Mouse (Mus musculus) forebrain, embryonic 13.5 days (tissue): ENCODE results near the gene C2cd2l. TPM values are rescaled to one million over a fixed set of nuclear protein-coding genes. Genes with fewer than 3 reads are reported as not detected.
"Not testable (repeated sequence)": the region's sequence is repeated elsewhere in the genome, so short reads cannot be mapped to it uniquely, and the experiment has no call there.

Experiments
- ATAC-seq: fragments of 200-750 bp; cut with Nextera tagmentation; 2 replicates; pipeline ENCODE4 v1.8.0; 2017
- H3K27ac ChIP-seq: fragments of 300-500 bp; sonication (generic); 2 replicates; pipeline ENCODE4 v1.5.1; 2015; ENCODE audit warnings: inconsistent platforms, mild to moderate bottlenecking, moderate library complexity
- H3K27me3 ChIP-seq: fragments of 300-500 bp; sonication (generic); 2 replicates; pipeline ENCODE4 v1.6.1; 2015; ENCODE audit warnings: mild to moderate bottlenecking, inconsistent platforms
- H3K36me3 ChIP-seq: fragments of 300-500 bp; sonication (generic); 2 replicates; pipeline ENCODE4 v1.6.1; 2015; ENCODE audit warnings: mild to moderate bottlenecking, inconsistent platforms; ENCODE audit not compliant: poor library complexity, severe bottlenecking
- H3K4me1 ChIP-seq: fragments of 300-500 bp; sonication (generic); 2 replicates; pipeline ENCODE4 v1.6.1; 2015; ENCODE audit warnings: inconsistent platforms
- H3K4me2 ChIP-seq: fragments of 300-500 bp; sonication (generic); 2 replicates; pipeline ENCODE4 v1.6.1; 2015; ENCODE audit warnings: inconsistent platforms, mild to moderate bottlenecking, moderate library complexity
- H3K4me3 ChIP-seq: fragments of 300-500 bp; sonication (generic); 2 replicates; pipeline ENCODE4 v1.5.1; 2015; ENCODE audit warnings: mild to moderate bottlenecking, inconsistent platforms
- H3K9ac ChIP-seq: fragments of 300-500 bp; sonication (generic); 2 replicates; pipeline ENCODE4 v1.6.1; 2015; ENCODE audit warnings: mild to moderate bottlenecking, inconsistent platforms
- H3K9me3 ChIP-seq: fragments of 300-500 bp; sonication (generic); replicated peaks from 2 replicates; pipeline ENCODE4 v1.6.1; 2016; ENCODE audit warnings: inconsistent platforms
- WGBS: fragments of 180-500 bp; shearing (Covaris S2); methylation state at CpG from one replicate; pipeline ENCODE4 v1.1.7; 2015; 5-methylcytosine and 5-hydroxymethylcytosine counted together
- polyA plus RNA-seq: library from polyadenylated mRNA; unstranded; fragments of >200 nt; fragmentation: Nextera tagmentation; extraction: Ambion mirVana; gene quantifications from 2 replicates; pipeline ENCODE4 v1.2.1, GENCODE M21; 2015

Gene C2cd2l
- 14.0 and 19.6 TPM in 2 replicates for polyA plus RNA-seq

- H3K36me3 ChIP-seq, result peaks cover 20% of the 10 kb centered on the region
- peaks cover 29% of the 10 kb centered on the region for H3K4me1 ChIP-seq
- no peaks in the 10 kb centered on the region for H3K27me3 ChIP-seq
- H3K27ac ChIP-seq, result peak within 1 kb of the TSS; percentile 68
- peak within 1 kb of the TSS; percentile 97 for H3K4me2 ChIP-seq
- WGBS, result 0% methylated on average over 59 of the region's 67 CpGs
- peak; percentile 100 for ATAC-seq
- peak within 1 kb of the TSS; percentile 93 for H3K9ac ChIP-seq
- H3K9me3 ChIP-seq, result no peaks in the 10 kb centered on the region
- H3K4me3 ChIP-seq, result peak within 1 kb of the TSS; percentile 97
Observed at GRCm38 (mm10) chr9:44319887-44320798, at the start of gene C2cd2l. Gene C2cd2l, minus strand, starts transcription at chr9:44320285.

DNA sequence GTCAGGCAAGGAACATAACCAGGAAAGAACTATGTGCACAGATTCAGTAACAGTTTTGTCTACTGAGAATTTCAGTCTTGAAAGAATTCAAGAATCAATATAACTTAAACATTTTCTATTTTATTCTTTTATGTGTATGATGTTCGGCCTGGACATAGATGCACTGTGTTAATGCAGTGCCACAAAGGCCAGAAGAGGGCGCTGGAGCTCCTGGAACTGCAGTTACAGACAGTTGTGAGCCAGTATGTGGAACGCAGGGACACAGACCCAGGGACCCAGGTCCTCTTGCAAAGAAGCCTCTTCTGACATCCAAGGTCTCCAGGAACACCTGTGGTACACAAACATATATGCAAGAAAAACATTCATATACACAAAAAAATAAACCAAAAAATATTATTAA is 44.4 kb upstream of the C2cd2l start:
- Histone ChIP-seq H3K27ac (no peak overlapping the region), H3K4me1 (peaks cover 11% of the 10 kb centered on the region), H3K27me3 (no peaks in the 10 kb centered on the region), H3K36me3 (peaks cover 3% of the 10 kb centered on the region), H3K4me3 (no peak overlapping the region), H3K9me3 (no peaks in the 10 kb centered on the region), H3K9ac (no peak overlapping the region), H3K4me2 (no peak overlapping the region)
- no peak for ATAC-seq
- 57% methylated on average over 3 of the region's 3 CpGs for whole genome bisulfite sequencing

- peak overlapping the region; percentile 40; the same call in 1 of the 2 replicates for H3K27ac ChIP-seq
- H3K4me2 ChIP-seq, result peak overlapping the region; percentile 70
- WGBS, result 46% methylated on average over 4 of the region's 4 CpGs
- peaks cover 11% of the 10 kb centered on the region for H3K4me1 ChIP-seq
- peak overlapping the region; percentile 88; the same call in 1 of the 2 replicates for H3K9ac ChIP-seq
- peak; percentile 59; the same call in 1 of the 2 replicates for ATAC-seq
- H3K36me3 ChIP-seq, result peaks cover 26% of the 10 kb centered on the region
- not testable (repeated sequence) for H3K9me3 ChIP-seq, H3K27me3 ChIP-seq
- peak overlapping the region; percentile 96 for H3K4me3 ChIP-seq
Observed at GRCm38 (mm10) chr9:44361931-44362330, 41.8 kb upstream of the C2cd2l start.

- ATAC-seq, result peak; percentile 96
- whole genome bisulfite sequencing, result under 1% methylated on average over 44 of the region's 44 CpGs
- Histone ChIP-seq H3K27me3 (no peaks in the 10 kb centered on the region), H3K4me1 (peaks cover 11% of the 10 kb centered on the region), H3K36me3 (peaks cover 32% of the 10 kb centered on the region), H3K4me2 (peak within 1 kb of the TSS; percentile 70), H3K9me3 (no peaks in the 10 kb centered on the region), H3K27ac (peak within 1 kb of the TSS; percentile 57), H3K9ac (peak within 1 kb of the TSS; percentile 88), H3K4me3 (peak within 1 kb of the TSS; percentile 96)
Observed at GRCm38 (mm10) chr9:44361190-44361917, 41.3 kb upstream of the C2cd2l start, which contains the start of gene Vps11. Gene Vps11, minus strand, starts transcription at chr9:44361670.

DNA sequence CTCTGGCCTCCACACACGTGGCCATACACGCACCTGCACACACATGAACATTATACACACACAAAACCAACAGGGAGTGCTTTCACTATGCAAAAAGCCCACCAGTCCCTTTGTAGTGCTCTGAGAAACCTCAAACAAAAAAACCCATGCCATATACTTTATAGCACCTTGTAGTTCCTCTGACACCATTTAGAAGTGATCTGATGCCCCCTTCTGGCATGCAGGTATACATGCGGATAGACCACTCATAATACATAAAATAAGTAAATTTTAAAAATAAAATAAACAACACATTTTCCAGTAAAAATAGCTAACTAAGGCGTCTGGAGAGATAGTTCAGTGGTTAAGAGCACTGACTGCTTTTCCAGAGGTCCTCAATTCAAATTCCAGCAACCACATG is 37.1 kb upstream of the C2cd2l start:
- H3K9ac ChIP-seq, result peak overlapping the region; percentile 30; the same call in 1 of the 2 replicates
- peaks cover 73% of the 10 kb centered on the region for H3K36me3 ChIP-seq
- peaks cover 11% of the 10 kb centered on the region for H3K4me1 ChIP-seq
- no peaks in the 10 kb centered on the region for H3K9me3 ChIP-seq
- H3K27ac ChIP-seq, result no peak overlapping the region
- WGBS, result 80% methylated on average over 4 of the region's 4 CpGs
- ATAC-seq, result no peak
- H3K4me2 ChIP-seq, result no peak overlapping the region
- H3K27me3 ChIP-seq, result no peaks in the 10 kb centered on the region
- H3K4me3 ChIP-seq, result no peak overlapping the region

- H3K36me3 ChIP-seq, result peaks cover 99% of the 10 kb centered on the region
- WGBS, result 93% methylated on average over 6 of the region's 6 CpGs
Observed at GRCm38 (mm10) chr9:44353142-44353541, 33.1 kb upstream of the C2cd2l start.

GRCm38 (mm10) chr9:44352337-44352736 is 32.3 kb upstream of the C2cd2l start:
- H3K4me1 ChIP-seq, result no peaks in the 10 kb centered on the region
- WGBS, result 92% methylated on average over 10 of the region's 10 CpGs
- no peak overlapping the region for H3K27ac ChIP-seq
- no peaks in the 10 kb centered on the region for H3K9me3 ChIP-seq
- H3K27me3 ChIP-seq, result no peaks in the 10 kb centered on the region
- H3K36me3 ChIP-seq, result peaks cover 99% of the 10 kb centered on the region
- no peak overlapping the region for H3K9ac ChIP-seq
- H3K4me3 ChIP-seq, result no peak overlapping the region
- no peak for ATAC-seq
- H3K4me2 ChIP-seq, result no peak overlapping the region

More at GRCm38 (mm10) chr9:44353142-44353541, 33.1 kb upstream of the C2cd2l start:
- no peaks in the 10 kb centered on the region for H3K9me3 ChIP-seq
- H3K27ac ChIP-seq, result no peak overlapping the region
- ATAC-seq, result no peak
- H3K27me3 ChIP-seq, result no peaks in the 10 kb centered on the region
- H3K4me2 ChIP-seq, result no peak overlapping the region
- no peak overlapping the region for H3K9ac ChIP-seq
- H3K4me3 ChIP-seq, result no peak overlapping the region
- H3K4me1 ChIP-seq, result no peaks in the 10 kb centered on the region

- Histone ChIP-seq H3K4me1 (no peaks in the 10 kb centered on the region), H3K4me2 (no peak overlapping the region), H3K4me3 (no peak overlapping the region), H3K9me3 (no peaks in the 10 kb centered on the region), H3K9ac (no peak overlapping the region), H3K27ac (no peak overlapping the region), H3K27me3 (no peaks in the 10 kb centered on the region), H3K36me3 (peaks cover 99% of the 10 kb centered on the region)
- ATAC-seq, result no peak
- 95% methylated on average over 4 of the region's 4 CpGs for WGBS
Observed at GRCm38 (mm10) chr9:44351396-44351795, 31.3 kb upstream of the C2cd2l start.

- Histone ChIP-seq H3K4me3 (no peak overlapping the region), H3K9me3 (no peaks in the 10 kb centered on the region), H3K36me3 (peaks cover 79% of the 10 kb centered on the region), H3K4me2 (no peak overlapping the region), H3K4me1 (peaks cover 6% of the 10 kb centered on the region; the same call in 1 of the 2 replicates), H3K27me3 (no peaks in the 10 kb centered on the region), H3K9ac (no peak overlapping the region), H3K27ac (no peak overlapping the region)
- WGBS, result 97% methylated on average over 4 of the region's 4 CpGs
- ATAC-seq, result no peak
Observed at GRCm38 (mm10) chr9:44348546-44348945, 28.5 kb upstream of the C2cd2l start.

- no peaks in the 10 kb centered on the region for H3K9me3 ChIP-seq
- H3K4me1 ChIP-seq, result peaks cover 14% of the 10 kb centered on the region
- 94% methylated on average over 4 of the region's 4 CpGs for WGBS
- no peak overlapping the region for H3K4me2 ChIP-seq
- no peak overlapping the region for H3K9ac ChIP-seq
- H3K27me3 ChIP-seq, result no peaks in the 10 kb centered on the region
- no peak overlapping the region for H3K4me3 ChIP-seq
- H3K36me3 ChIP-seq, result peaks cover 70% of the 10 kb centered on the region
- no peak overlapping the region for H3K27ac ChIP-seq
- ATAC-seq, result no peak
Observed at GRCm38 (mm10) chr9:44347621-44348020, 27.5 kb upstream of the C2cd2l start.

- Histone ChIP-seq H3K4me2 (no peak overlapping the region), H3K9me3 (no peaks in the 10 kb centered on the region), H3K36me3 (peaks cover 66% of the 10 kb centered on the region), H3K4me3 (no peak overlapping the region), H3K27me3 (no peaks in the 10 kb centered on the region), H3K9ac (no peak overlapping the region), H3K27ac (no peak overlapping the region), H3K4me1 (peaks cover 17% of the 10 kb centered on the region)
- WGBS, result 96% methylated on average over 8 of the region's 9 CpGs
- ATAC-seq, result no peak
Observed at GRCm38 (mm10) chr9:44347166-44347565, 27.1 kb upstream of the C2cd2l start.
